Mouse (Mus musculus) lung, postnatal 25 days (tissue): Measurements from ENCODE around the gene Cnga3.
A peak's percentile ranks its signal among the peaks of the same experiment; 100 is the strongest.

Experiments
- DNase-seq: peaks from one replicate; pipeline ENCODE4 v3.0.0; 2022; ENCODE audit warnings: low spot score

Gene Cnga3

DNA sequence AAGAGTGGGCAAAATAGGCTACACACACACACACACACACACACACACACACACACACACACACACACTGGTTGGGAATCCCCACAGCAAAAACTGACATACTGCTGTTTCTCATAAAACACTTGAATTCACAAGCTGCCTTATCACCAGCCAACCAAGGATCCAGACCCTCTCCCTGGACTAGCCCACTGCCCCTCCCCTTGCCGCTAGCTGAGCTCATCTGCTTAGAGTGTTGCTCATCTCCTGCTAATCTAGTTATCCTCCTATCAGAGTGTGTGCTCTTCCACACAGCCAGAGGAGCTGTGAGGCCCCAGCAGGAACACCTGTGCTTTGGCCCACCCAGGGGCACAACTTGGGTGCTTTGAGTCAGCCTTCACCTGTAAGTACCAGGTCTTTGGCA is at the start of gene Cnga3:
Gene Cnga3, plus strand, starts transcription at position 291 of the 400 bp plus-strand sequence.
- DNase-seq: no peak

DNA sequence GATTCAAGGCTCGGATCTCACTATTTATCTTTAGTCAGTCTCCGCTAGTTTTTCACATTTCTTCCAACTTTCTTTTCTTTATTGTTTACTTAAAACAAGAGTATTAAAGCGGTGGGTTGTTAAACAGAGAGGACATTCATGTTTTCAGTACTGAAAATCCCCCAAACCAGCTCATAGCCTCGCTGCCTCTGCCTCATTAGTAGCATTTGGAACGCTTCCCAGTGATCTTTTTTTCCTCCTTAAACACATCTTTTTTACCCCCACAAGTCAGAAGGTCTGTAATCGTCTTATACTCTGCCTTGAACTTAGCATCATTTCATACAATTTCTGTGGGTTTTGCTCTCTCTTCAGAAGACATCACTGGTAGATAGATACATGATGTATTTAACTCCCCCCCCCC is 48.2 kb upstream of the Cnga3 start:
- no peak for DNase-seq

- no peak for DNase-seq
Observed at GRCm38 (mm10) chr1:37167918-37168317, 46.3 kb upstream of the Cnga3 start.

DNA sequence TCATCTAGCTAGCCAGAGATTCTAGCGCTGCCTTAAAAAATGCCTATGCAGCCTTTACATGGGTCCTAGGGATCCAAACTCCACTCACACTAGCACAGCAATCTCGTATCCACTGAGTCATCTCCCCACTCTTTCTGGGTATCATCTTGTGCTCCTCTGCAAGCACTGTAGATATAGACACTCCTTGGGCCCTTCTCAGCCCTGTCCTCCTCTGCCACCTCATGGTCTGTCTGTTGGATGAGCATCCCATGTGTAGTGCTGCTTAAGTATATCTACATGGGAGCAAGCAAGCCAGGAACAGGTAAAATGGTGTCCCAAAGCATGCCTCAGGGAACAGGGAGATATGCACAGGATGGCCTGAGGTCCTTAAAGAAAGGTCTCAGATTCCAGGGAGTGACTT is 36.4 kb upstream of the Cnga3 start:
- no peak for DNase-seq

DNA sequence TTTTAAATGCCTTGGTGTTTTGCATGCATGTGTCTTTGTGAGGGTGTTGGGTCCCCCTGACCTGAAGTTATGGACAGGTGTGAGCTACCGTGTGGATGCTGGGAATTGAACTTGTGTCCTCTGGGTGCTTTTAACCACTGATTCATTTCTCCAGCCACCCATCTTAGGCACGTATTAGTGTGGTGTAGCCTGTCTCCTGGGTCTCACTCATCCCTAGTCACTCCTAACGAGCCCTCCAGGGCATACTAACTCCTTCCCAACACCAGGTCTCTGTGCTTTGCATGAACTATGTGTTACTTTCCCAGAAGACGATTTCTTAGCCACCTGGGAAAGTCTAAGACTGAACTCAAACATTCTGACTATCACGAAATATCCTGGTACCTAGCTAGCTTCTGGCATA is 34.4 kb upstream of the Cnga3 start:
- no peak for DNase-seq

DNA sequence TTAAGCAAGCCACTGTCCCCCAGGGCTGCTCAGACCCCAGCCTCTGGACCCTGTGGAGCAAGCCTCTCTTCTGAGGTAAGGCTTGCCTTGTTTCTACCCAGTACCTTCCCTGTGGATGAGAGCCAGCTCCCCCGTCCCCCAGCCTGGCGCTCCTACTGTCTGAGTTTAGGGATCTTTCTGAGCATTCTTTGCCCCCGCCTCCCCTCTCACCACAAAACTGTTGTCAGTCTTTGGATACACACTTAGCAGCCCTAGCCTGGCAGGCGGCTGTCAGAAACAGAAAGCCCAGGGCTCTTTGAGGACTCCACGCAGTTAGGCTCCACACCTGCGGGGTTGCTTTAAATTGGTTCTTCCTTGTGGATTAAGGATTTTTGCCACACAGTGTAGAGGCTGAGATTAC is 27.2 kb upstream of the Cnga3 start:
- DNase-seq: no peak

DNA sequence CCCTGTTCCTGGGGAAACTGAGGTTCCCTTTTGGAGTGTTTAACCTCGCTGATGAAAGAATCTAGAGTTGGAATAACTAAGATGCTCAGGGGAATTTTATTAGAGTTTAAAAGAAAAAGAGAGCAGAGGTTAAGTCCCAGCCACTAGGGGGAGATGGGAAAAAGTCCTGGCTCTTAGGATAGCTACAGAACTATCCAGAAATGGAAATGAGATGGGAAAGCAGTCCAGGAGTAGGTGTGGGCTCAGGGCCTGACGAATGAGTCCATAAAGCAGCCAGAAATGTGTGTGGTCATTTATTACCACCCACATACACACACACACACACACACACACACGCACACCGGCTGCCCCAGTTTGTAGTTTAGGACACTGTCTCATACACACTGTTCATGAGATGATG is 19.6 kb upstream of the Cnga3 start:
- no peak for DNase-seq

GRCm38 (mm10) chr1:37201406-37201805 is 12.8 kb upstream of the Cnga3 start:
- no peak for DNase-seq

- DNase-seq: no peak
Observed at GRCm38 (mm10) chr1:37207743-37208142, 6.5 kb upstream of the Cnga3 start.

DNA sequence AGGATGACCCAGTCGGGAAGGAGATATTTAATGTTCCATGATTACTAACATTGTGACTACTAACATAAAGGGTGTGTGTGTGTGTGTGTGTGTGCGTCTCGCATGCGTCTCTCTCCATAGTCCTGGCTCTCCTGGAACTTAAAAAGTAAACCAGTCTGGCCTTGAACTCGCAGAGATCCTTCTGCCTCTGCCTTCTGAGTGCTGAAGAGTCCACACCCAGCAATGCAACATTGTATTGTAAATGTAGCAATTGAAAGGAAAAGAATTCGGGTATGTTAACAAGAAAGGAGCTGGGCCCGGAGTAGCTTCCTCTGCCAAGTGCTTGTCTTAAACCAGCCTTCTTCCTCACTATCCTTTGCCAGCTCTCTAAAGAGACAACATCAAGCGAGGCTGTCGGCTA is 1.9 kb upstream of the Cnga3 start:
- DNase-seq: no peak

GRCm38 (mm10) chr1:37218386-37218785 is 4.2 kb downstream of the Cnga3 start:
- DNase-seq: peak; percentile 8

GRCm38 (mm10) chr1:37219593-37219992 is 5.4 kb downstream of the Cnga3 start:
- DNase-seq: no peak

GRCm38 (mm10) chr1:37220134-37220907 is 6.1 kb downstream of the Cnga3 start:
- no peak for DNase-seq

DNA sequence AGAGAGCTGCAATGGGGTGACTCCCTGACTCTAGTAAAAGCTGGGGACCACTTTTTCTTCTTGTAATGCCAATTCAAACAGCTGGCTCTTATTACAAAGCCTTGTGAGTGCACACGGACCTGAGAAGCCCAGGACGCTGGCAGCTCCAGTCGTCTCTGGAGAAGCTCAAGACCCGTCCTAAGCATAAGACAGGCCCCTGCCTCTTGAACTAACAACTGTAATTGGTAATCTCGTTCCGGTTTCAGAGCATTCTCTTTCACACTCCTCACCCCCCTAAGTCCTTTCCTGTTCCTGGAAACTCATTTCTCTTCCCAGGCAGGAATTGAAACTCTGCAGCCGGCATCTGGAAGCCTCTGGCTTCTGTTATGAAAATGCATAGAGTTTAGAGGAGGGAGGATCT is 7.8 kb downstream of the Cnga3 start:
- DNase-seq: no peak

DNA sequence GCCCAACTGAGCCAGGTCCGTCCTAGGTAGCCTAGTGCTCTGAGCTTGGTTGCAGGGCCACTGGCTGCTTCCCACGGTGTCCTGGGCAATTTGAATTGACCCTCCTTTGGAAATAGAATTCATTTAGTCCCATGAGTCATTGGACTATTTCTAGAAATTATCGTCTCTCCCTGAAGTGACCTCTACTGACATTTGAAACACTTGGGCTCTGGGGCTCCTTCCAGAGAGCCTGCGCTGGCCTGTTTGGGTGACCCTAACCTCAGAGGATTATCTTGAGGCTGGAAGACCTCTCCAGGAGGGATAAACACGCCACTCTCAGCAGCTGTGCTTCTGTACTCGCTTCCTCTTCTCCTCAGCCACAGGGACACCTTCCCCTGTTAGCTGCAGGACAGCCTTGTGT is 16.2 kb downstream of the Cnga3 start:
- DNase-seq: no peak

- peak; percentile 37 for DNase-seq
Observed at GRCm38 (mm10) chr1:37231295-37231701, 17.1 kb downstream of the Cnga3 start.

DNA sequence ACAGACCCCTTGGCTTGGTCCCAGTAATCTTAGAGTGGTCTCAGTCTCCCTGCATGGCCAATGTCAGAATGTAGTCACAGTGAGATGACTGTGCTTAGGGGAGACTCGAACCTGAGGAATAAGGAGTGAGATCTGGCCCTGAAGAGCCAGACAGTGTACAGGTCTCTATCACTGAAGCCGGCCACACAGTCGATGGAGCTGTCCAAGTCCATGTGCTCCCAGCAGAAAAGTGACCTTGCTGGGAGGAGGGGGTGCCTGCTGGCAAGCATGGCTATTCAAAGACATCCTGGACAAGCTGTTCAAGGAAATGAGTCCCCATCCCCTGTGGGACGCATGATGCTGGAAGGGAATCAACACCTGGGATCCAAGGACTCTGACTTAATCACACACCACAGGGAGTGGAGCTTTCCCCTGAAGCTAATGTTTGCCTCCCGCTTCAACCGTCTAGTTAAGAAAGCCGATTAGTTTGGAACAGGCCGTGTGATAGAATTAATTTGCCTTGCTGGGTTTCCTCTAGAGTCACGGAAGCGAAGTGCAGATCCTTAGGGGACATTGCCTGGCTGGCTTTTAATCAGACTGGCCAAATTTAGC is 24.9 kb downstream of the Cnga3 start:
- DNase-seq: no peak

DNA sequence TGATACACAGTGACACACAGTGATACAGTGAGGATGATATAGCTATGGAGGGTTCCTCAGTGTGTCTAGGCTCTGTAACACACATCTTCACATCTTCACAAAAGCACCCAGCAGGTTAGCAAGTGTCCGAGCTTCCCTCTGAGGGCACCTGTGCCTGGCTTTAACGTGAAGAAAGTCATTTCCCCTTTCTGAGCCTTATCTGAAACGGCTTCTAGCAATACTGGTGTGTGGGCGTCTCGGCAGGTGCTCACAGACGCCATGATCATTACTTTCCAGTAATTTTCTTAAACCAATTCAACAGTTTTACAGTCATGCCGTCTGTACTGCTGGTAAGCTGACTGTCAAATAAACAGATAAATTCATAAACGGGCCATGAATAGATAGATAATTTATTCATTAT is 28.0 kb downstream of the Cnga3 start:
- no peak for DNase-seq

GRCm38 (mm10) chr1:37246476-37246875 is 32.2 kb downstream of the Cnga3 start:
- no peak for DNase-seq

GRCm38 (mm10) chr1:37248406-37248805 is 34.2 kb downstream of the Cnga3 start:
- DNase-seq: peak; percentile 5

DNA sequence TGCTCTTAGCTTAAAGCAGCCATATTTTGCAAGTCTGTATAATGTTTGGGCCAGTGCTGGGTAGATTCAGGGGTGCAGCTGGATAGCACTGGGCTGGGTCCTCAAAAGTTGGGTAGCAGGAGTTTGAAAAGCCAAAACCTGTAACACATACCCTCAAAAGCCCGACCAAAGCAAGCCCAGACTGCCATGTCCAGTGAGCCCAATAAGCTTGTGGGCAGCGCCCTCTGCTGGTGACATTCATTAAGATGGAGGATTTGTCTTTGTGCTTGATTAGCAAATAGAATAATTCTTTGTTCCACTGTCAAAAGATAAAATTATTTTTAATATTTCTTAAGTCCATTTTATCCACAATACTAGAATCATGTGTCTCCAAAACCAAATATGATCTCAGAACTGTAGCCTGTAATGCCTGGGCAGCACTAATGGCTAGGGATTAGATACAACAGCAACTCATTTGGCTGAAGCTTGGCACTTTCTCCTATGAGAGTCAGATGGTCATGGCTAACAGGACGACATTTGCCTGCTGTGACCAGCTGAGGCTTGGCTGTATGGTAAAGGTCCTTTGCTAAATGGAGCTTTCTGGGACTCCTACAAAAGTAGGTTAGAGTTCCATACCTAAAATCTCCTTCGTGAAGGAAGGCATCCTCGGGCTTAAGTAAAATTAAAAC is 36.5 kb downstream of the Cnga3 start:
- DNase-seq: peak; percentile 72

GRCm38 (mm10) chr1:37258443-37258842 is 44.2 kb downstream of the Cnga3 start:
- DNase-seq: no peak

GRCm38 (mm10) chr1:37272464-37272863 is 58.2 kb downstream of the Cnga3 start:
- peak; percentile 64 for DNase-seq
